20 mouse cellular contexts compared by ENCODE assay signal in genomic region chr12:81112321-81112720, GRCm38 (mm10).
"Had no signal": no experiment of that assay in that cellular context is flagged by ENCODE, and none has a peak within 500 bp of the region (broad histone marks: within the 10 kb centered on the region; RNA-seq: fewer than 3 reads in every experiment).

No protein-coding gene starts in this region.

- H3K9me3 ChIP-seq: limb, embryonic 10.5 days; limb, embryonic 13.5 days; liver, embryonic 15.5 days; midbrain, embryonic 12.5 days; midbrain, embryonic 15.5 days; neural tube, embryonic 12.5 days; neural tube, embryonic 15.5 days had no signal

- ATAC-seq: intestine, embryonic 16.5 days; midbrain, embryonic 15.5 days had no signal

- H3K4me3 ChIP-seq: limb, embryonic 10.5 days; limb, embryonic 13.5 days; liver, embryonic 15.5 days; midbrain, embryonic 12.5 days; midbrain, embryonic 15.5 days; neural tube, embryonic 12.5 days; neural tube, embryonic 15.5 days had no signal

- H3K9ac ChIP-seq: limb, embryonic 13.5 days; liver, embryonic 15.5 days; midbrain, embryonic 12.5 days; midbrain, embryonic 15.5 days; neural tube, embryonic 12.5 days; neural tube, embryonic 15.5 days had no signal

- H3K36me3 ChIP-seq: limb, embryonic 13.5 days; liver, embryonic 15.5 days; midbrain, embryonic 12.5 days; midbrain, embryonic 15.5 days; neural tube, embryonic 12.5 days; neural tube, embryonic 15.5 days had no signal

- H3K4me2 ChIP-seq: limb, embryonic 13.5 days; liver, embryonic 11.5 days; liver, embryonic 15.5 days; midbrain, embryonic 12.5 days; midbrain, embryonic 15.5 days; neural tube, embryonic 12.5 days; neural tube, embryonic 15.5 days had no signal

- H3K27me3 ChIP-seq: limb, embryonic 13.5 days; liver, embryonic 15.5 days; midbrain, embryonic 12.5 days; midbrain, embryonic 15.5 days; neural tube, embryonic 12.5 days; neural tube, embryonic 15.5 days had no signal

- H3K27ac ChIP-seq: limb, embryonic 10.5 days; limb, embryonic 13.5 days; liver, embryonic 15.5 days; macrophage; midbrain, embryonic 12.5 days; midbrain, embryonic 15.5 days; neural tube, embryonic 12.5 days; neural tube, embryonic 15.5 days; stomach, postnatal 0 days had no signal

- DNase-seq: kidney, adult 18-20 months; kidney, adult 9 months; kidney, postnatal 14 days; kidney, postnatal 4 days; lung, adult 2 months; right cerebral cortex, adult 18-20 months; right cerebral cortex, postnatal 14 days; right cerebral cortex, postnatal 4 days; thymus, postnatal 25 days had no signal
